Mouse (Mus musculus) heart, embryonic 14.5 days (tissue): Measurements from ENCODE around the gene Nt5c3. TPM values are rescaled to one million over a fixed set of nuclear protein-coding genes. Genes with fewer than 3 reads are reported as not detected.
A peak's percentile ranks its signal among the peaks of the same experiment; 100 is the strongest.

Experiments used
- ATAC-seq: fragments of 200-750 bp; cut with Nextera tagmentation; 2 replicates; pipeline ENCODE4 v1.8.0; 2017; ENCODE audit warnings: low read depth, moderate TSS enrichment; ENCODE audit not compliant: insufficient number of reproducible peaks, insufficient read depth, low FRiP score
- H3K27ac ChIP-seq, 2 experiments: fragments of 200-500 bp in 1 of 2; fragments of 300-500 bp in 1 of 2; sonication (generic) in 1 of 2; replicated peaks in 1 of 2; 2 replicates each; pipeline ENCODE4 v1.5.1; 2012 to 2014; ENCODE audit warnings: low read depth in 2 of 2, low read length in 2 of 2, control low read depth in 1 of 2, mild to moderate bottlenecking in 1 of 2, mixed read lengths in 1 of 2; ENCODE audit not compliant: control insufficient read depth in 1 of 2, insufficient read depth in 1 of 2
- H3K27me3 ChIP-seq: fragments of 300-500 bp; sonication (generic); 2 replicates; pipeline ENCODE4 v1.6.1; 2014; ENCODE audit warnings: mild to moderate bottlenecking, low read length, control low read depth; ENCODE audit not compliant: control insufficient read depth, insufficient read depth
- H3K36me3 ChIP-seq: fragments of 300-500 bp; sonication (generic); 2 replicates; pipeline ENCODE4 v1.6.1; 2014; ENCODE audit warnings: mild to moderate bottlenecking, control low read depth, low read length, mixed read lengths; ENCODE audit not compliant: control insufficient read depth, insufficient read depth
- H3K4me1 ChIP-seq, 2 experiments: fragments of 200-500 bp in 1 of 2; fragments of 300-500 bp in 1 of 2; sonication (generic) in 1 of 2; 2 replicates each; pipeline ENCODE4 v1.6.1; 2012 to 2014; ENCODE audit warnings: low read length in 2 of 2, control low read depth in 1 of 2, mixed read lengths in 1 of 2; ENCODE audit not compliant: control insufficient read depth in 2 of 2, insufficient read depth in 2 of 2
- H3K4me2 ChIP-seq: fragments of 300-500 bp; sonication (generic); 2 replicates; pipeline ENCODE4 v1.6.1; 2014; ENCODE audit warnings: mild to moderate bottlenecking, low read length
- H3K4me3 ChIP-seq, 2 experiments: fragments of 200-500 bp in 1 of 2; fragments of 300-500 bp in 1 of 2; sonication (generic) in 1 of 2; 2 replicates each; pipeline ENCODE4 v1.5.1; 2012 to 2014; ENCODE audit warnings: low read length in 2 of 2, mild to moderate bottlenecking in 2 of 2, control low read depth in 1 of 2, low read depth in 1 of 2, moderate library complexity in 1 of 2; ENCODE audit not compliant: control insufficient read depth in 1 of 2, insufficient read depth in 1 of 2
- H3K9ac ChIP-seq: fragments of 300-500 bp; sonication (generic); 2 replicates; pipeline ENCODE4 v1.6.1; 2014; ENCODE audit warnings: mild to moderate bottlenecking, low read length
- H3K9me3 ChIP-seq: fragments of 300-500 bp; sonication (generic); 2 replicates; pipeline ENCODE4 v1.6.1; 2016; ENCODE audit warnings: low read length, control low read depth; ENCODE audit not compliant: control insufficient read depth
- WGBS: fragments of 180-500 bp; shearing (Covaris S2); extraction: QIAGEN DNeasy Blood & Tissue Kit; methylation state at CpG from one replicate; pipeline ENCODE4 v1.1.7; 2014; 5-methylcytosine and 5-hydroxymethylcytosine counted together
- polyA plus RNA-seq: library from polyadenylated mRNA; unstranded; fragments of >200 nt; fragmentation: Nextera tagmentation; extraction: Ambion mirVana; gene quantifications from 2 replicates; pipeline ENCODE4 v1.2.1, GENCODE M21; 2014

Nt5c3 gene
- 72.8 and 74.8 TPM in 2 replicates for polyA plus RNA-seq

DNA sequence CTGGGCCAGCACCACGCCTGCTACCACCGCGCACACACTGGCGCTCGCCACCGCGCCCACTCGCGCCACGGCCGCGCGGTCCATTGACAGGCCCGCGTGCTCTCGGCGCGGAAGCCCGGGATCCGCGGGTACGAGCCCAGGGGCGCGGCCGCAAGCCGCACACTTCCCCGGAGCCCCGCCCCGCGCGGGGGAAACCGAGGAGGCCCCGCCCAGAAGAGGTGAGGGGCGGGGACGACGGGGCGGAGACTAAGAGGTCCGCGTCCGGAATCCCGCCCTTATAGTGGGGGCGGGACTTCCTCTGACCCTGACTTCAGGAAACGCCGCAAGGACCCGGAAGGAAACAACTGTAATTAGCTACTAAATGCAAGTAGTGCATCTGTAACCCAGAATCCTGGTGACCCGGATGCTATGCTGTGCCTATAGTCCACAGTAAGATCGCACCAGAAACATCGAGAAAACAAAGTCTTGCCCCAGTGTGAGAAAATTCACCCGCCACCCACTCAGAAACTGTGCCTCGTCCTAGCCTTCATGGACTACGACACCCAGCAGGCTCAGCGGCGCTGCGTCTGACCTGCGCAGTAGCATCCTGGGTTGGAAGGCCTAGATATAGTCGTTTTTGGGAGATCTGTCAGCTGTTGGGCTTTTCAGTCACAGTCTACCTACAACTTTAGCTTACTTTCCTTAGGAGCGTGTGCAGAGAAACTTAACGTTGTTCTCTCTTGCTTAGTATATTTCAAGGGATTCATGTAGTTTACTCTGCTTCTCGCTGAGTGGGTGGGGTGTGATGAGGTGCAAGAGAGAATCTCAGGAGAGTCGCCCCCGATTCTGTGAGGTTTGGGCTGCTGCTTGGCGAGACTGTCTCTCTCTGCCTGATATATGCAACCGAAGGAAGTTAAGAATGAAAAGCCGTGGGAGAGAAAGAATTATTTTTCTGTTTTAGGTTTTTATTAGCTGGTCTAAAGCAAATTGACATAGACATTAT lies at the start of gene Nt5c3, which contains the start of gene Vmn1r4:
Gene Nt5c3 (minus strand): TSS at position 207 of the 982 bp plus-strand sequence.
Gene Vmn1r4 (plus strand): TSS at position 290 of the 982 bp plus-strand sequence.
- H3K4me2 ChIP-seq, result peak within 1 kb of the TSS; percentile 74
- peak within 1 kb of the TSS; percentile 79 to 94 for H3K27ac ChIP-seq
- H3K27me3 ChIP-seq, result no peaks in the 10 kb centered on the region
- ATAC-seq, result peak; percentile 98
- H3K4me3 ChIP-seq, result peak within 1 kb of the TSS; percentile 85 to 96
- H3K9ac ChIP-seq, result peak within 1 kb of the TSS; percentile 90
- 4% methylated on average over 64 of the region's 64 CpGs for WGBS
- peaks cover 10 to 25% of the 10 kb centered on the region in 2 experiments for H3K4me1 ChIP-seq
- no peaks in the 10 kb centered on the region for H3K9me3 ChIP-seq
- H3K36me3 ChIP-seq, result no peaks in the 10 kb centered on the region

DNA sequence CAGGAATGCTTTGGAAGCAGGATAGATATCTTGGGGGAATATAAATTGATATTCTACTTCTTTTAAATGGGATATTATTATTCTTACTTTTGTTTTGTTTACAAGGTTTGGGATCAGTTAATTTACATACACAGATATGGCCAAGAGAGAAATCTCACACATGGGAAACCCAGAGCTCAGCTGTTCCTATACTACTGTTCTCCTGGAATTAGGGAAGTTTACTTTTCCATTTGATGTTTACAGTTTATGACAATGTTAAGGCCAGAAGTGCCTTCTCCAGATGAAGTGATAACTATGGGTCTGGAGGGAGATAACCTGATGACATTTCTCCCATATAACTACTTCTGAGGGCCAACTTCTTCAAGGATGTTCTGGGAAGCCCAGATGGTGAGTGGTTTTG lies 46.2 kb upstream of the Nt5c3 start, which contains the start of gene Vmn1r5:
Gene Vmn1r5 (plus strand): TSS at position 301 of the 400 bp plus-strand sequence.
- H3K9ac ChIP-seq, result no peak within 1 kb of the TSS
- H3K4me2 ChIP-seq, result no peak within 1 kb of the TSS
- no peak for ATAC-seq
- no peak within 1 kb of the TSS for H3K4me3 ChIP-seq
- H3K4me1 ChIP-seq, result no peaks in the 10 kb centered on the region
- H3K36me3 ChIP-seq, result no peaks in the 10 kb centered on the region
- no peak within 1 kb of the TSS for H3K27ac ChIP-seq
- H3K27me3 ChIP-seq, result no peaks in the 10 kb centered on the region
- no peaks in the 10 kb centered on the region for H3K9me3 ChIP-seq

DNA sequence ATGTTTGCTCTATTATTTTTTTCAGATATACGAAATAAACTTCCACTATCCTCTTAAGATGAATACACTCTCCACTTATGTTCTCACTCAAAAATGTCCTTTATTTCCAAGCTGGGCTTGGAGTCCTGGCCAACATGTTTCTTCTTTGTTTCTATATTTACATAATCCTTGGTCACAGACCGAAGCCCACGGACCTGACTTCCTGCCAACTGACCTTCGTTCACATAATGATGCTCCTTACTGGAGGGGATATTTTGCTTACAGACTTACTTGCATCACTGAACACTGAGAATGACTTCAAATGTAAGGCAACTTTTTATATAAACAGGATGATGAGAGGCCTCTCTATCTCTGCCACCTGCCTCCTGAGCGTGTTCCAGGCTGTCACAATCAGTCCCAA lies 32.7 kb upstream of the Nt5c3 start:
- H3K9me3 ChIP-seq, result no peaks in the 10 kb centered on the region
- H3K4me3 ChIP-seq, result no peak overlapping the region
- ATAC-seq, result no peak
- H3K27me3 ChIP-seq, result no peaks in the 10 kb centered on the region
- no peak overlapping the region for H3K4me2 ChIP-seq
- H3K4me1 ChIP-seq, result no peaks in the 10 kb centered on the region
- H3K36me3 ChIP-seq, result no peaks in the 10 kb centered on the region
- H3K27ac ChIP-seq, result no peak overlapping the region
- WGBS, result 68% methylated on average over 5 of the region's 5 CpGs
- no peak overlapping the region for H3K9ac ChIP-seq

DNA sequence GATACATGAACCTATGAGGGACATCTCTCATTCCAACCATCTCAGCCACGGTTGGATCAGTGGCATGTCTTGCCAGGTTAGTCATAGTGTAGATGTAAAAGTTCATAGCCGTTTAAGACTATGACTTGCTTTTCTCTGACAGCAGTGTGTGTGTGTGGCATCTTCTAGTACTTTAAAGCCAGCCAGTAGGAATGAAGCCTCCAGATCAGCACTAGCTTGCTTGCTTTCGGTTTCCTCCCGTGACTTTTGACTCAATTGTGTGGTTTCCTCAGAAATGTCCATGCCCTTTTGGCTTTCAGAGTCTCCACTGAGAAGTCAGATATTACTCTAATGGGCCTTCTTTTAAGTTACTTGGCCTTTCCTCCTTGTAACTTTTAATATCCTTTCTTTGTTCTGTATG lies 10.6 kb upstream of the Nt5c3 start:
- no peaks in the 10 kb centered on the region for H3K9me3 ChIP-seq
- no peak overlapping the region for H3K27ac ChIP-seq
- 76% methylated on average over 4 of the region's 4 CpGs for WGBS
- no peaks in the 10 kb centered on the region for H3K27me3 ChIP-seq
- no peak overlapping the region for H3K4me2 ChIP-seq
- no peaks in the 10 kb centered on the region for H3K4me1 ChIP-seq
- H3K36me3 ChIP-seq, result no peaks in the 10 kb centered on the region
- ATAC-seq, result no peak
- no peak overlapping the region for H3K4me3 ChIP-seq
- no peak overlapping the region for H3K9ac ChIP-seq

DNA sequence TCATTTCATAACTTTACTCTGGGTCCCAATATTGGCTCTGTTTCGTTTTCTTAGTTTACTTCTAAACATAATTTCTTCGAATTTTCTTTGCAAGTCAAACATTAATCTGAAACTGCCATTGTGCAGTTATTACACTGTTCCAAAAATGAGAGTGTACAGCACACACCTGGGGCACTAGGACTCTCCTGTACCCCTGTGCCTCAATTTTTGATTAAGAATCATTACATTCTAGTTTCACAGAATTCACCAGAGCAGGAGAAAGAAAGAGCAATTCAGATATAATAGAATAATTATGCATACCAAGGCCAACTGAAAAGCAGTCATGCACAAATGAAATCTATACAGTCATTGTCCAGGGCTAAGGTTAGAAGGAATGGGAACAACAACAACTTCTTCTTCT lies 8.7 kb upstream of the Nt5c3 start:
- Histone ChIP-seq H3K4me2 (no peak overlapping the region), H3K9me3 (no peaks in the 10 kb centered on the region), H3K4me3 (no peak overlapping the region), H3K36me3 (no peaks in the 10 kb centered on the region), H3K9ac (no peak overlapping the region), H3K27me3 (no peaks in the 10 kb centered on the region), H3K4me1 (no peaks in the 10 kb centered on the region), H3K27ac (no peak overlapping the region)
- no peak for ATAC-seq
- WGBS, result 62% methylated on average over 2 of the region's 2 CpGs

DNA sequence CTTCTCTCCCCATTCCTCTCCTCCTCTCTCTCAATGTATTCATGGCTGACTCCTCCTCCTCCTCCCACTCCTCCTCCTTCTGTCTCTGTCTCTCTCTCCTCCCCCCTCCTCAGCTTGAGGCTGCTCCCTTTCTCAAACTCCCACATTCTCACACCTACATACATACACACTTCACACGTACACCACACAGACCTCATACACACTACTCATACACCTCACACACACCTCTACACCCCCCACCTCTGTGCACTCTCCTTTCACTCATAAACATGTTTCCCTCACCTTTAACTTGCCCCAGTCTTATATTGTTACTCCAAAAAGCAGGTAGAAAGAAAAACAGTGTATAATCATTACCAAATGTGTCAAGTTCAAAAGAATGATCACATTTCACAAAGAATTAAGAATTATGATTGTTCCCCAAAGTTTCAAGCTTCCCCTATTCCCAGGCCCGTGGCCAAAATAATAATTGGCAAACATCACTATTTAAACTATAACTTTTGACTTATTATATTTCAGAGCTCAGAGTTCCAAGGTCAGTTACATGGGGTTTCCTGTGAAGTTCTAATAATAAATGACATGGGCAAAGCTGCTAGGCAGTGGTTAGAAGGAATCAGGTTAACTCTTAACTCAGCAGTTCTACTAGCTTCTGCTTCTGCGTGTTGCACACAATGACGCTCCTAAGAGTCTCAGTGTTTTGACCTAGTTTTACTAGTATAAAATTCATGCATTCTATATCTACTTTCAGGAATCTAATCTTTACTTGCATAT lies 8.1 kb upstream of the Nt5c3 start:
- H3K4me1 ChIP-seq, result no peaks in the 10 kb centered on the region
- H3K9me3 ChIP-seq, result no peaks in the 10 kb centered on the region
- H3K27me3 ChIP-seq, result no peaks in the 10 kb centered on the region
- no peak overlapping the region for H3K4me2 ChIP-seq
- no peak overlapping the region for H3K9ac ChIP-seq
- WGBS, result 55% methylated on average over 4 of the region's 4 CpGs
- no peak for ATAC-seq
- H3K27ac ChIP-seq, result no peak overlapping the region
- H3K36me3 ChIP-seq, result no peaks in the 10 kb centered on the region
- no peak overlapping the region for H3K4me3 ChIP-seq

DNA sequence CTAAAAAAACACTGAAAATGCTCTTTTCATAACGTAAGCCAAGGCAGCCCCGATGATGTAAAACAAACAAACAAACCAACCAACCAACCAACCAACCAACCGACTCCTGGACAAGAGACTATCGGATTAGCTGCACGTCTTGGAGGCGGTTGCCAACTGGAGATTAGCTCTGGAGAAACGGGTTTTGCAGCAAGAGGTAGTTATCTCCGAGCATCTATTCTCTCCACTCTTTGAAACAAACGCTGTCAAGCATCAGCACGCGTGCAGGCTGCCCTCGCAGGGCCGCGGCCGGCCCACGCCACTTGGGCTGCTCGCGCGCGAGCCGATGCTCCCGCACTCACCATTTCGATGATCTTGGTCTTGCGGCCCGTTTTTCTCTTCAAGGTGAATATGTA lies 404 bp downstream of the Nt5c3 start:
- Histone ChIP-seq H3K27ac (peak overlapping the region; percentile 76 to 79), H3K9me3 (no peaks in the 10 kb centered on the region), H3K36me3 (no peaks in the 10 kb centered on the region), H3K4me3 (peak overlapping the region; percentile 85 to 96), H3K4me2 (peak overlapping the region; percentile 74), H3K4me1 (peaks cover 10 to 26% of the 10 kb centered on the region in 2 experiments), H3K9ac (peak overlapping the region; percentile 90), H3K27me3 (no peaks in the 10 kb centered on the region)
- under 1% methylated on average over 25 of the region's 25 CpGs for WGBS
- ATAC-seq, result no peak; the same call in 1 of the 2 replicates
